Mouse (Mus musculus) testis, adult 2 months (tissue): Measurements from ENCODE around the gene Rab8a. TPM values are rescaled to one million over a fixed set of nuclear protein-coding genes. Genes with fewer than 3 reads are reported as not detected.

Experiments
- H3K27ac ChIP-seq: fragments of 200-500 bp; 2 replicates; pipeline ENCODE4 v1.5.1; 2012; ENCODE audit warnings: low read depth, low read length; ENCODE audit not compliant: control insufficient read depth, insufficient read depth
- H3K27me3 ChIP-seq: fragments of 200-500 bp; 2 replicates; pipeline ENCODE4 v1.6.1; 2012; ENCODE audit warnings: mild to moderate bottlenecking, low read length, moderate library complexity; ENCODE audit not compliant: control insufficient read depth, insufficient read depth
- H3K36me3 ChIP-seq: fragments of 200-500 bp; 2 replicates; pipeline ENCODE4 v1.6.1; 2012; ENCODE audit warnings: mild to moderate bottlenecking, low read length; ENCODE audit not compliant: control insufficient read depth, insufficient read depth
- H3K4me1 ChIP-seq: fragments of 200-500 bp; 2 replicates; pipeline ENCODE4 v1.6.1; 2012; ENCODE audit warnings: low read length; ENCODE audit not compliant: control insufficient read depth, insufficient read depth
- H3K4me3 ChIP-seq: fragments of 200-500 bp; 2 replicates; pipeline ENCODE4 v1.5.1; 2012; ENCODE audit warnings: low read depth, mild to moderate bottlenecking, low read length, moderate library complexity, mixed read lengths; ENCODE audit not compliant: control insufficient read depth
- CTCF ChIP-seq: fragments of 200-500 bp; IDR thresholded peaks from 2 replicates; pipeline ENCODE4 v1.5.1; 2012; ENCODE audit warnings: low read depth, mild to moderate bottlenecking, inconsistent platforms, low read length, moderate library complexity; ENCODE audit not compliant: control insufficient read depth, insufficient read depth, insufficient replicate concordance
- POLR2A ChIP-seq: fragments of 200-500 bp; IDR thresholded peaks from 2 replicates; pipeline ENCODE4 v1.6.1; 2012; ENCODE audit warnings: low read depth, mild to moderate bottlenecking, inconsistent platforms, low read length, moderate library complexity; ENCODE audit not compliant: control insufficient read depth
- polyA plus RNA-seq: library from polyadenylated mRNA; depleted of rRNA; stranded (reverse); fragments of >200 nt; gene quantifications from 2 replicates; pipeline ENCODE4 v1.2.3, GENCODE M21; 2012; rRNA removed

Gene Rab8a
- polyA plus RNA-seq, 1 experiment: 44.0 TPM

DNA sequence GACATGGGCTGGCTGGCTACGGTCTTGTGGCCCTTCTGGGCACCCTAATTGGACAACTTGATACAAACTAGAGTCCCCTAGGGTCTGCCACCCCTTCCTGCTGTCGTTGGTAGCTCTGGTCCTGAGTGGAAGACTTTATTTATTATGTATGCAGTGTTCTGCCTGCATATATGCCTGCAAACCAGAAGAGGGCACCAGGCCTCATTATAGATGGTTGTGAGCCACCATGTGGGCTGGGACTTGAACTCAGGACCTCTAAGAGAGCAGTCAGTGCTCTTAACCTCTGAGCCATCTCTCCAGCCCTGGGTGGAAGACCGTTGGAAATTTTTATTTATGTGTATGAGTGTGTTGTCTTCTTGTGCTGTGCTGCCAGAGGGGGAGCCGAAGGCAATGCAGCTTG is 59.8 kb downstream of the Rab8a start:
- TF ChIP-seq CTCF (no peak), POLR2A (no peak)
- 0 out of 2 replicates have a peak, but pooled peaks cover 1% of the 10 kb centered on the region for H3K36me3 ChIP-seq
- no peaks in the 10 kb centered on the region; the same call in 1 of the 2 replicates for H3K4me1 ChIP-seq
- no peaks in the 10 kb centered on the region for H3K27me3 ChIP-seq
- H3K4me3 ChIP-seq: peak overlapping the region; percentile 97; the same call in 1 of the 2 replicates
- no peak overlapping the region for H3K27ac ChIP-seq

DNA sequence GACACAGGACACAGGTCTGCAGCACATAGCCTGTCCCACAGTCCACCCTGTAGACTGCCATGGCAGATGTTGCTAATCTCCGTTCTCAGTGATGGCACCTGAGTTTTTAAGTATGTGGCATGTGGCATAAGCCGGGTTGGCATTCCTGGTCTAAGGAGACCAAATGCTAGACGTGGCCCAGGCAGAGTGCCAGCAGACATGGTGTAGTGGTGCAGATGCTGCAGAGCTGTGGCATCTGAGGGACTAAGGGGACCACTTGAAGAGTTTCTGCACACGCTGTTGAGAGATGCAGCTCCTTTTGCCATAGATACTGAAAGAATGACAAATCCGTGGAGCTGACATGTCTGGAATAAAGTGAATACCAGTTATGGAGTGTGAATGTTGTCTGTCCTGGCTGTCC is 61.7 kb downstream of the Rab8a start:
- H3K36me3 ChIP-seq: 0 out of 2 replicates have a peak, but pooled peaks cover 1% of the 10 kb centered on the region
- H3K27ac ChIP-seq: no peak overlapping the region
- no peaks in the 10 kb centered on the region for H3K27me3 ChIP-seq
- no peak for TF ChIP-seq POLR2A
- H3K4me1 ChIP-seq: no peaks in the 10 kb centered on the region; the same call in 1 of the 2 replicates
- H3K4me3 ChIP-seq: no peak overlapping the region

Other genes with a start within 250 kb of the Rab8a start
- 3.4 TPM in 2 replicates for gene Zfp961, start 210.2 kb upstream of the Rab8a start, polyA plus RNA-seq
- 0.09 and 0.24 TPM in 2 replicates for gene Cyp4f18, start 151.6 kb upstream of the Rab8a start, polyA plus RNA-seq
- not detected in 2 replicates for gene Olfr372, start 120.0 kb upstream of the Rab8a start, polyA plus RNA-seq
- not detected in 2 replicates for gene Olfr373, start 78.0 kb upstream of the Rab8a start, polyA plus RNA-seq
- gene Olfr374, start 54.2 kb upstream of the Rab8a start, polyA plus RNA-seq: not detected in 2 replicates
- 4.6 and 5.5 TPM in 2 replicates for gene Tpm4, start 26.2 kb upstream of the Rab8a start, polyA plus RNA-seq
- 0.31 and 0.65 TPM in 2 replicates for gene Hsh2d, start 28.4 kb downstream of the Rab8a start, polyA plus RNA-seq
- gene Cib3, start 51.6 kb downstream of the Rab8a start, polyA plus RNA-seq: 0.05 and 0.48 TPM in 2 replicates
- not detected in 2 replicates for gene Gm11034, start 52.4 kb downstream of the Rab8a start, polyA plus RNA-seq
- gene Fam32a, start 58.5 kb downstream of the Rab8a start, polyA plus RNA-seq: 14.5 and 15.4 TPM in 2 replicates
- gene Ap1m1, start 78.8 kb downstream of the Rab8a start, polyA plus RNA-seq: 405 and 422 TPM in 2 replicates
- 1.1 and 1.7 TPM in 2 replicates for gene Gm10282, start 144.1 kb downstream of the Rab8a start, polyA plus RNA-seq
- gene Klf2, start 157.8 kb downstream of the Rab8a start, polyA plus RNA-seq: 10.6 and 13.5 TPM in 2 replicates